Comparison of ENCODE assay signal across 13 mouse cellular contexts in genomic region chr17:87332142-87332815, GRCm38 (mm10). TPM values are rescaled to one million over a fixed set of nuclear protein-coding genes. Genes with fewer than 3 reads are reported as not detected.
A peak's percentile ranks its signal among the peaks of the same experiment; 100 is the strongest.
DNase-seq lines count a peak whose midpoint lies in the region; ATAC-seq and TF ChIP-seq lines count a peak whose summit lies in the region.
"Had no signal": no experiment of that assay in that cellular context is flagged by ENCODE, and none has a peak within 500 bp of the region (broad histone marks: within the 10 kb centered on the region; RNA-seq: fewer than 3 reads in every experiment).

No protein-coding gene starts in this region.

- H3K36me3 ChIP-seq in embryonic facial prominence, embryonic 10.5 days (replicated peaks): no peaks in the 10 kb centered on the region
- no peaks in the 10 kb centered on the region for H3K36me3 ChIP-seq in hindbrain, embryonic 12.5 days
- H3K36me3 ChIP-seq in neural tube, embryonic 14.5 days (ENCODE audit: control insufficient read depth, insufficient read depth, low read length): no peaks in the 10 kb centered on the region
- H3K36me3 ChIP-seq: heart, embryonic 15.5 days had no signal

- H3K9ac ChIP-seq in hindbrain, embryonic 12.5 days: no peak overlapping the region
- H3K9ac ChIP-seq in neural tube, embryonic 14.5 days (replicated peaks; ENCODE audit: low read depth, low read length): no peak overlapping the region
- H3K9ac ChIP-seq: heart, embryonic 15.5 days; liver, embryonic 12.5 days had no signal

- H3K27ac ChIP-seq in layer of hippocampus, adult 2 months: peak overlapping the region; percentile 89
- peak overlapping the region; percentile 27; the same call in 1 of the 2 replicates for H3K27ac ChIP-seq in embryonic facial prominence, embryonic 10.5 days (replicated peaks)
- 0 out of 2 replicates have a peak overlapping the region, but pooled peaks have one; percentile 89 for H3K27ac ChIP-seq in hindbrain, embryonic 12.5 days
- peak overlapping the region; percentile 88 for H3K27ac ChIP-seq in neural tube, embryonic 14.5 days (ENCODE audit: low read depth, low read length)
- H3K27ac ChIP-seq: heart, embryonic 15.5 days had no signal

- ATAC-seq in hindbrain, embryonic 12.5 days (ENCODE audit: low FRiP score): peak; percentile 14; the same call in 1 of the 2 replicates
- no peak; the same call in 1 of the 2 replicates for ATAC-seq in neural tube, embryonic 14.5 days (ENCODE audit: low read depth)
- ATAC-seq: liver, embryonic 12.5 days had no signal

- WGBS in embryonic facial prominence, embryonic 10.5 days: 59% methylated on average over 9 of the region's 9 CpGs
- 49% methylated on average over 9 of the region's 9 CpGs for WGBS in hindbrain, embryonic 12.5 days
- WGBS in neural tube, embryonic 14.5 days: 47% methylated on average over 9 of the region's 9 CpGs

- H3K4me1 ChIP-seq in embryonic facial prominence, embryonic 10.5 days: peaks cover 56% of the 10 kb centered on the region
- H3K4me1 ChIP-seq in hindbrain, embryonic 12.5 days: peaks cover 38% of the 10 kb centered on the region
- H3K4me1 ChIP-seq in neural tube, embryonic 14.5 days (ENCODE audit: control insufficient read depth, insufficient read depth, low read length): peaks cover 33% of the 10 kb centered on the region

- no peak for DNase-seq in layer of hippocampus, adult 2 months (ENCODE audit: low spot score in 2 of 2)
- no peak for DNase-seq in layer of hippocampus, adult 8-10 months (ENCODE audit: low spot score in 2 of 2)
- DNase-seq in embryonic facial prominence, embryonic 10.5 days (ENCODE audit: low spot score): no peak
- DNase-seq in frontal cortex, postnatal 14 days (ENCODE audit: low spot score in 2 of 2): no peak
- no peak for DNase-seq in gastrocnemius, adult 8-10 months (ENCODE audit: low spot score in 2 of 2)
- DNase-seq in lung, postnatal 36 days: no peak
- DNase-seq: gastrocnemius, postnatal 10 days; kidney, adult 9 months; lung, postnatal 4 days had no signal

- H3K9me3 ChIP-seq in embryonic facial prominence, embryonic 10.5 days: no peaks in the 10 kb centered on the region
- H3K9me3 ChIP-seq in hindbrain, embryonic 12.5 days (replicated peaks): no peaks in the 10 kb centered on the region
- H3K9me3 ChIP-seq in neural tube, embryonic 14.5 days (ENCODE audit: control insufficient read depth, low read length): no peaks in the 10 kb centered on the region
- H3K9me3 ChIP-seq: heart, embryonic 15.5 days; liver, embryonic 12.5 days had no signal

- peak overlapping the region; percentile 41; the same call in 1 of the 2 replicates for H3K4me2 ChIP-seq in hindbrain, embryonic 12.5 days (replicated peaks)
- peak overlapping the region; percentile 30 for H3K4me2 ChIP-seq in neural tube, embryonic 14.5 days (ENCODE audit: low read depth, low read length)
- H3K4me2 ChIP-seq: heart, embryonic 15.5 days; liver, embryonic 12.5 days had no signal

- no peak for TF ChIP-seq CTCF in layer of hippocampus, adult 2 months (conservative IDR thresholded peaks at IDR 0.05)

- H3K27me3 ChIP-seq in embryonic facial prominence, embryonic 10.5 days (replicated peaks; ENCODE audit: low read depth, poor library complexity, severe bottlenecking): peaks cover 39% of the 10 kb centered on the region
- H3K27me3 ChIP-seq in hindbrain, embryonic 12.5 days: no peaks in the 10 kb centered on the region
- H3K27me3 ChIP-seq in neural tube, embryonic 14.5 days (ENCODE audit: control insufficient read depth, insufficient read depth, low read length): no peaks in the 10 kb centered on the region
- H3K27me3 ChIP-seq: liver, embryonic 12.5 days had no signal

- no peak overlapping the region for H3K4me3 ChIP-seq in layer of hippocampus, adult 2 months
- no peak overlapping the region for H3K4me3 ChIP-seq in embryonic facial prominence, embryonic 10.5 days
- H3K4me3 ChIP-seq in hindbrain, embryonic 12.5 days: no peak overlapping the region
- H3K4me3 ChIP-seq in neural tube, embryonic 14.5 days (ENCODE audit: low read depth, low read length): no peak overlapping the region
- H3K4me3 ChIP-seq: heart, embryonic 15.5 days; liver, embryonic 12.5 days had no signal

RNA-seq across cellular contexts. Expression of gene Ttc7, which starts 49.6 kb away (rescaled TPM):
- total RNA-seq in layer of hippocampus, adult 2 months (2021): 1 to 10 TPM; 7.0 to 8.6 TPM
- 1 to 10 TPM; 7.8 to 10.0 (median 8.5) TPM for total RNA-seq in layer of hippocampus, adult 8-10 months (2022)
- polyA plus RNA-seq in embryonic facial prominence, embryonic 10.5 days (2016; fragmentation: Nextera tagmentation; extraction: Ambion mirVana): 3.6 and 4.0 TPM in 2 replicates
- polyA plus RNA-seq in hindbrain, embryonic 12.5 days (2016; fragmentation: Nextera tagmentation; extraction: Ambion mirVana): 6.0 and 6.6 TPM in 2 replicates
- polyA plus RNA-seq in neural tube, embryonic 14.5 days (2014; fragmentation: Nextera tagmentation; extraction: Ambion mirVana): 6.7 and 7.2 TPM in 2 replicates
- total RNA-seq in gastrocnemius, adult 8-10 months (2022): 1 to 10 TPM; 8.2 to 9.4 (median 9.1) TPM

Comparison
In these comparisons a context has a peak if more than half of its experiments do, and no peak if none do; other contexts are left out.
1. H3K27ac ChIP-seq: peak in every context shown above with its lines; median percentile 89 in layer of hippocampus, adult 2 months; 89 in hindbrain, embryonic 12.5 days; 88 in neural tube, embryonic 14.5 days; 27 in embryonic facial prominence, embryonic 10.5 days.